ENCODE assay signal across 28 mouse cellular contexts in genomic region chrX:129766811-129767210, GRCm38 (mm10).
"Had no signal": no experiment of that assay in that cellular context is flagged by ENCODE, and none has a peak within 500 bp of the region (broad histone marks: within the 10 kb centered on the region; RNA-seq: fewer than 3 reads in every experiment).

No protein-coding gene starts in this region.

- H3K9me3 ChIP-seq: limb, embryonic 10.5 days; limb, embryonic 12.5 days; limb, embryonic 13.5 days; limb, embryonic 15.5 days; liver, embryonic 12.5 days; liver, embryonic 13.5 days; liver, embryonic 15.5 days; lung, embryonic 15.5 days; megakaryocyte, embryonic 14.5 days; midbrain, embryonic 10.5 days; midbrain, embryonic 12.5 days; midbrain, embryonic 13.5 days; midbrain, embryonic 15.5 days; neural tube, embryonic 12.5 days had no signal

- DNase-seq: left cerebral cortex, postnatal 4 days; liver; liver, embryonic 13.5 days; liver, postnatal 0 days; lung, adult 18-20 months; lung, adult 2 months; lung, embryonic 14.5 days; lung, postnatal 10 days; lung, postnatal 14 days; lung, postnatal 36 days; lung, postnatal 4 days; midbrain, embryonic 14.5 days had no signal

- H3K9ac ChIP-seq: limb, embryonic 12.5 days; limb, embryonic 13.5 days; limb, embryonic 15.5 days; liver, embryonic 12.5 days; liver, embryonic 13.5 days; liver, embryonic 14.5 days; liver, embryonic 15.5 days; liver, postnatal 0 days; lung, embryonic 14.5 days; lung, embryonic 15.5 days; midbrain, embryonic 12.5 days; midbrain, embryonic 13.5 days; midbrain, embryonic 15.5 days; neural tube, embryonic 12.5 days had no signal

- H3K27me3 ChIP-seq: limb, embryonic 12.5 days; limb, embryonic 13.5 days; limb, embryonic 15.5 days; liver, embryonic 12.5 days; liver, embryonic 13.5 days; liver, embryonic 15.5 days; lung, embryonic 15.5 days; megakaryocyte, embryonic 14.5 days; midbrain, embryonic 12.5 days; midbrain, embryonic 13.5 days; midbrain, embryonic 15.5 days; neural tube, embryonic 12.5 days had no signal

- H3K4me1 ChIP-seq: limb, embryonic 10.5 days; limb, embryonic 12.5 days; limb, embryonic 13.5 days; limb, embryonic 15.5 days; liver, embryonic 12.5 days; liver, embryonic 13.5 days; liver, embryonic 15.5 days; lung, embryonic 15.5 days; megakaryocyte, embryonic 14.5 days; midbrain, embryonic 10.5 days; midbrain, embryonic 12.5 days; midbrain, embryonic 13.5 days; midbrain, embryonic 15.5 days; neural tube, embryonic 12.5 days had no signal

- H3K27ac ChIP-seq: limb, embryonic 10.5 days; limb, embryonic 12.5 days; limb, embryonic 13.5 days; limb, embryonic 15.5 days; liver, embryonic 12.5 days; liver, embryonic 13.5 days; liver, embryonic 14.5 days; liver, embryonic 15.5 days; lung, embryonic 15.5 days; macrophage; midbrain, embryonic 10.5 days; midbrain, embryonic 12.5 days; midbrain, embryonic 13.5 days; midbrain, embryonic 15.5 days; neural tube, embryonic 12.5 days had no signal

- H3K36me3 ChIP-seq: limb, embryonic 10.5 days; limb, embryonic 12.5 days; limb, embryonic 13.5 days; limb, embryonic 15.5 days; liver, embryonic 12.5 days; liver, embryonic 13.5 days; liver, embryonic 15.5 days; lung, embryonic 15.5 days; midbrain, embryonic 10.5 days; midbrain, embryonic 12.5 days; midbrain, embryonic 13.5 days; midbrain, embryonic 15.5 days; neural tube, embryonic 12.5 days had no signal

- H3K4me3 ChIP-seq: limb, embryonic 10.5 days; limb, embryonic 12.5 days; limb, embryonic 13.5 days; limb, embryonic 15.5 days; liver, embryonic 12.5 days; liver, embryonic 13.5 days; liver, embryonic 15.5 days; lung, embryonic 15.5 days; megakaryocyte, embryonic 14.5 days; midbrain, embryonic 10.5 days; midbrain, embryonic 12.5 days; midbrain, embryonic 13.5 days; midbrain, embryonic 15.5 days; myocyte; neural tube, embryonic 12.5 days had no signal
